Mouse (Mus musculus) liver, embryonic 14 days (tissue): ENCODE data around the gene Dennd1b. TPM values are rescaled to one million over a fixed set of nuclear protein-coding genes. Genes with fewer than 3 reads are reported as not detected.

ENCODE experiments used
- polyA plus RNA-seq: library from polyadenylated mRNA; depleted of rRNA; stranded (reverse); fragments of >200 nt; gene quantifications from 2 replicates; pipeline ENCODE4 v1.2.3, GENCODE M21; 2012; rRNA removed

Dennd1b gene
- 0.84 and 0.95 TPM in 2 replicates for polyA plus RNA-seq

GRCm38 (mm10) chr1:138963161-138963867 lies at the start of gene Dennd1b:
Dennd1b (plus strand) TSS chr1:138963435.

Other genes with a start within 250 kb of the Dennd1b start
- gene Lhx9, start 114.9 kb upstream of the Dennd1b start, polyA plus RNA-seq, result 0.02 and 0.03 TPM in 2 replicates
- gene 2310009B15Rik, start 106.6 kb upstream of the Dennd1b start, polyA plus RNA-seq, result 10.1 and 12.7 TPM in 2 replicates